Mouse (Mus musculus): ENCODE measurements around the gene Ctnna2.

Ctnna2 gene

GRCm38 (mm10) chr6:77256348-77256747 is 723.2 kb downstream of the Ctnna2 start:
- DNase-seq: no peak

GRCm38 (mm10) chr6:77253480-77253879 is 726.0 kb downstream of the Ctnna2 start:
- DNase-seq: no peak

GRCm38 (mm10) chr6:77243541-77244231 is 735.8 kb downstream of the Ctnna2 start:
- DNase-seq: peak; percentile 8 to 36

- DNase-seq: peak; percentile 42 to 58
Observed at GRCm38 (mm10) chr6:77242601-77243406, 736.7 kb downstream of the Ctnna2 start, which contains the start of gene Lrrtm1. Lrrtm1 (plus strand) TSS chr6:77242689.

GRCm38 (mm10) chr6:77240426-77240825 is 739.1 kb downstream of the Ctnna2 start:
- DNase-seq: peak in 1 of 2 experiments; percentile 33

GRCm38 (mm10) chr6:77222849-77223638 is 756.5 kb downstream of the Ctnna2 start:
- peak in 1 of 2 experiments; percentile 34 for DNase-seq

- no peak for DNase-seq
Observed at GRCm38 (mm10) chr6:77220776-77221175, 758.7 kb downstream of the Ctnna2 start.

GRCm38 (mm10) chr6:77218875-77219274 is 760.6 kb downstream of the Ctnna2 start:
- DNase-seq: peak; percentile 24 to 34

GRCm38 (mm10) chr6:77215322-77215721 is 764.2 kb downstream of the Ctnna2 start:
- no peak for DNase-seq

GRCm38 (mm10) chr6:77213757-77214409 is 765.6 kb downstream of the Ctnna2 start:
- peak; percentile 49 to 74 for DNase-seq

GRCm38 (mm10) chr6:77209929-77210328 is 769.6 kb downstream of the Ctnna2 start:
- DNase-seq: no peak

- no peak for DNase-seq
Observed at GRCm38 (mm10) chr6:77209183-77209582, 770.3 kb downstream of the Ctnna2 start.

- no peak for DNase-seq
Observed at GRCm38 (mm10) chr6:77199375-77199774, 780.1 kb downstream of the Ctnna2 start.

- DNase-seq: no peak
Observed at GRCm38 (mm10) chr6:77196650-77197049, 782.8 kb downstream of the Ctnna2 start.

GRCm38 (mm10) chr6:77191635-77192034 is 787.9 kb downstream of the Ctnna2 start:
- no peak for DNase-seq

GRCm38 (mm10) chr6:77188628-77189027 is 790.9 kb downstream of the Ctnna2 start:
- no peak for DNase-seq

- DNase-seq: no peak
Observed at GRCm38 (mm10) chr6:77185751-77186150, 793.7 kb downstream of the Ctnna2 start.

GRCm38 (mm10) chr6:77184896-77185295 is 794.6 kb downstream of the Ctnna2 start:
- DNase-seq: no peak

GRCm38 (mm10) chr6:77175764-77176163 is 803.7 kb downstream of the Ctnna2 start:
- DNase-seq: no peak

- no peak for DNase-seq
Observed at GRCm38 (mm10) chr6:77157028-77157427, 822.5 kb downstream of the Ctnna2 start.

- DNase-seq: no peak
Observed at GRCm38 (mm10) chr6:77139306-77139920, 840.1 kb downstream of the Ctnna2 start.

- no peak for DNase-seq
Observed at GRCm38 (mm10) chr6:77120926-77121325, 858.6 kb downstream of the Ctnna2 start.

Measured in kidney, postnatal 25 days (tissue).